ENCODE assay signal across 8 mouse cellular contexts in genomic region chr2:106692405-106692782, GRCm38 (mm10). TPM values are rescaled to one million over a fixed set of nuclear protein-coding genes. Genes with fewer than 3 reads are reported as not detected.
DNase-seq lines count a peak whose midpoint lies in the region; ATAC-seq lines count a peak whose summit lies in the region.

No protein-coding gene starts in this region.

- H3K9ac ChIP-seq in liver, embryonic 11.5 days (ENCODE audit: low read depth, low read length) = no peak overlapping the region
- no peak overlapping the region; the same call in 1 of the 2 replicates for H3K9ac ChIP-seq in embryonic facial prominence, embryonic 12.5 days
- H3K9ac ChIP-seq in hindbrain, embryonic 15.5 days = peak overlapping the region; percentile 99

- H3K36me3 ChIP-seq in liver, embryonic 11.5 days (ENCODE audit: control insufficient read depth, insufficient read depth, low read length) = no peaks in the 10 kb centered on the region
- H3K36me3 ChIP-seq in embryonic facial prominence, embryonic 12.5 days = no peaks in the 10 kb centered on the region
- H3K36me3 ChIP-seq in hindbrain, embryonic 15.5 days = no peaks in the 10 kb centered on the region

- H3K4me3 ChIP-seq in liver, embryonic 11.5 days (ENCODE audit: low read depth, low read length) = peak overlapping the region; percentile 72
- H3K4me3 ChIP-seq in embryonic facial prominence, embryonic 12.5 days = peak overlapping the region; percentile 84
- peak overlapping the region; percentile 88 for H3K4me3 ChIP-seq in hindbrain, embryonic 15.5 days

- H3K4me2 ChIP-seq in liver, embryonic 11.5 days = peak overlapping the region; percentile 97
- peak overlapping the region; percentile 93 for H3K4me2 ChIP-seq in embryonic facial prominence, embryonic 12.5 days (replicated peaks)
- H3K4me2 ChIP-seq in hindbrain, embryonic 15.5 days = peak overlapping the region; percentile 94

- no peak for ATAC-seq in liver, embryonic 11.5 days (replicated peaks; ENCODE audit: low FRiP score)
- ATAC-seq in embryonic facial prominence, embryonic 12.5 days (ENCODE audit: insufficient number of reproducible peaks, insufficient read depth, low FRiP score, low TSS enrichment) = no peak
- no peak for ATAC-seq in hindbrain, embryonic 15.5 days (ENCODE audit: low FRiP score, low read depth)

- 4% methylated on average over 14 of the region's 14 CpGs for WGBS in liver, embryonic 11.5 days
- WGBS in embryonic facial prominence, embryonic 12.5 days = under 1% methylated on average over 14 of the region's 14 CpGs
- WGBS in hindbrain, embryonic 15.5 days = under 1% methylated on average over 14 of the region's 14 CpGs

- peaks cover 48% of the 10 kb centered on the region for H3K27me3 ChIP-seq in liver, embryonic 11.5 days (replicated peaks; ENCODE audit: control insufficient read depth, insufficient read depth, low read length)
- H3K27me3 ChIP-seq in embryonic facial prominence, embryonic 12.5 days = no peaks in the 10 kb centered on the region
- H3K27me3 ChIP-seq in hindbrain, embryonic 15.5 days = no peaks in the 10 kb centered on the region

- no peak for DNase-seq in liver, embryonic 11.5 days (ENCODE audit: low spot score)
- no peak for DNase-seq in liver
- DNase-seq in neural tube, embryonic 10.5 days (ENCODE audit: extremely low spot score, low spot score) = peak; percentile 42
- no peak for DNase-seq in gastrocnemius, postnatal 10 days
- no peak for DNase-seq in urinary bladder, adult 18-20 months (ENCODE audit: low spot score in 2 of 2)
- DNase-seq in lung, postnatal 25 days (ENCODE audit: low spot score) = no peak

- peaks cover 3% of the 10 kb centered on the region for H3K4me1 ChIP-seq in liver, embryonic 11.5 days (replicated peaks; ENCODE audit: control insufficient read depth, insufficient read depth, low read length)
- H3K4me1 ChIP-seq in embryonic facial prominence, embryonic 12.5 days = peaks cover 10% of the 10 kb centered on the region
- H3K4me1 ChIP-seq in hindbrain, embryonic 15.5 days (replicated peaks) = peaks cover 37% of the 10 kb centered on the region

- H3K27ac ChIP-seq in liver, embryonic 11.5 days (ENCODE audit: low read depth, low read length) = no peak overlapping the region
- H3K27ac ChIP-seq in embryonic facial prominence, embryonic 12.5 days = peak overlapping the region; percentile 99; the same call in 1 of the 2 replicates
- H3K27ac ChIP-seq in hindbrain, embryonic 15.5 days (replicated peaks) = peak overlapping the region; percentile 98

- H3K9me3 ChIP-seq in liver, embryonic 11.5 days (ENCODE audit: control insufficient read depth, low read length) = no peaks in the 10 kb centered on the region
- no peaks in the 10 kb centered on the region for H3K9me3 ChIP-seq in embryonic facial prominence, embryonic 12.5 days
- no peaks in the 10 kb centered on the region for H3K9me3 ChIP-seq in hindbrain, embryonic 15.5 days

RNA-seq across cellular contexts. Expression of gene Mpped2, which starts 0.7 kb away (rescaled TPM):
- polyA plus RNA-seq in liver, embryonic 11.5 days (2014; fragmentation: Nextera tagmentation; extraction: Ambion mirVana) = 16.6 and 24.7 TPM in 2 replicates
- 136 and 142 TPM in 2 replicates for polyA plus RNA-seq in embryonic facial prominence, embryonic 12.5 days (2016; fragmentation: Nextera tagmentation; extraction: Ambion mirVana)
- 130 and 149 TPM in 2 replicates for polyA plus RNA-seq in hindbrain, embryonic 15.5 days (2015; fragmentation: Nextera tagmentation; extraction: Ambion mirVana)
- total RNA-seq in gastrocnemius, postnatal 10 days (2021) = 1 to 10 TPM; 3.1 to 4.7 TPM
